Mouse (Mus musculus): ENCODE results near the gene Rab22a.
"Not testable (repeated sequence)": the region's sequence is repeated elsewhere in the genome, so short reads cannot be mapped to it uniquely, and the experiment has no call there.

Rab22a gene

DNA sequence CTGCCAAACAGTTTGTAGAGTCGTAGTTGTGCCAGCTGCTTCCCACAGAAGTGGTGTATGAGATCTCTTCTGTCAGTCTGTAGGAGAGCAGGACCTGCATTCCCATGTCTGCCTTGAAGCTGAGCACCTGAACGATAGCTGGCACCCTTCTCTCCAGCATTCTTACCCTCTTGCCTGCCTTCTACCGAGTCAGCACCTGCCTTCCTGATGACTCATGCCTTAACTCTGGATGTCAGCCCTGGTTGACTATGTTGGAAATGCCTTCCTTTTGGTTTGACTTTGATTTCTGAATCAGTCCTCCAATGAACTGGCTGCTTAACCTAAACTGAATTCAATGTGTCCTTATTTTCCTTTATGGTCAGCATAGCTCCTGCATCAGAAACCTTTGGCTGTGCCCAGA is 39.3 kb downstream of the Rab22a start:
- no peak for TF ChIP-seq GATA4 (IDR thresholded peaks at IDR 0.05; ENCODE audit: insufficient replicate concordance, low read length)

DNA sequence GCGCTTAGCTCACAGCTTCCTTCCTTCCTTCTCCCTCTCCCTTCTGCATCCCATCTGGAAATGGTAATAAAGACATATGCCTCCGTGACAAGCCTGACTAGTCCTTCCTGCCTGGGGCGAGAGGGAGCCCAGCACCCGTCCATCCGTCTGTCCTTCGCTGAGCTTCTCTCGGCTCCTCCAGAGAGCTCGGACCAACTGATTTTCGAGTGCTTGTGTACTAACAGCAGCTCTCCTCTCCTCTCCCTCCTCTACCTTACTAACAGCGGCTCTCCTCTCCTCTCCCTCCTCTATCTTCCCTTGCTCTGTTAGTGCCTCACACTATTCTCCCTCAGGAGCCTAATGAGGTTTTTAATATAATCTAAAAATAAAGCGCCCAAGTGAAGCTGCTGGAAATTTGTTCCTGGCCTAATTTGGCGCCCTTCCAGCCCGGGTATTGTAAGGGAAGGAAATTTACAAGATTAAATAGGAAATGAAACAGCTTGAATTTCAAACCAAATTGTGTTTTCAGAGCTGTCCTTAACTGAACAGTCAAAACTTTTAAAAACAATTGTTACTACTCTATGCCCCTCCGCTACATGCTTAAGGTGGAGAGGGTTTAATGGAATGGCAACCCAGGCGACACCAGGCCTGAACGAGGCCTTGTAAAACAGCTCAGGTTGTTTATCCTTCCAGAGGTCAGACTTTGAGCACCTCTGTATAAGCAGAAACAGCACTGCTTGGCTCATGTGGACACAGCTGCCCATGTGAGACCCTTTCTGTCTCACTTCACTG is 42.7 kb downstream of the Rab22a start:
- no peak for TF ChIP-seq GATA4 (IDR thresholded peaks at IDR 0.05; ENCODE audit: insufficient replicate concordance, low read length)

DNA sequence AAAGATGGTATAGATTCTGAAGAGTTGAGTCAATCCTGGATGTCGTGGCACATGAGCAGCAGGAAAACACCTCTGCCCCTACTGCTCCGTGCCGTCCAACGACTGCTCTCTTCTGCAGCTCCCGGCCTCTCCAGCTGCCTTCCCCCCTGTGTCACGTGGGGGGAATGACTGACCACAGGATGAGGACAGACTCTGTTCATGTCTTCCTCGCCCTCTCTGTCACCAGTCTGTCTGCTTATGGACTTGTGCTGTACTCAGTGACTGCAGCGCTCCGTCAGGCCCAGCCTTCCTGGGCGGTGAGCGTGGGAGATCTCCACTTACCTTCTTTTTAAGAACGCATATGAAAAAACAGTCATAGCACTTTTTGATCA is 43.3 kb downstream of the Rab22a start:
- no peak for TF ChIP-seq GATA4 (IDR thresholded peaks at IDR 0.05; ENCODE audit: insufficient replicate concordance, low read length)

DNA sequence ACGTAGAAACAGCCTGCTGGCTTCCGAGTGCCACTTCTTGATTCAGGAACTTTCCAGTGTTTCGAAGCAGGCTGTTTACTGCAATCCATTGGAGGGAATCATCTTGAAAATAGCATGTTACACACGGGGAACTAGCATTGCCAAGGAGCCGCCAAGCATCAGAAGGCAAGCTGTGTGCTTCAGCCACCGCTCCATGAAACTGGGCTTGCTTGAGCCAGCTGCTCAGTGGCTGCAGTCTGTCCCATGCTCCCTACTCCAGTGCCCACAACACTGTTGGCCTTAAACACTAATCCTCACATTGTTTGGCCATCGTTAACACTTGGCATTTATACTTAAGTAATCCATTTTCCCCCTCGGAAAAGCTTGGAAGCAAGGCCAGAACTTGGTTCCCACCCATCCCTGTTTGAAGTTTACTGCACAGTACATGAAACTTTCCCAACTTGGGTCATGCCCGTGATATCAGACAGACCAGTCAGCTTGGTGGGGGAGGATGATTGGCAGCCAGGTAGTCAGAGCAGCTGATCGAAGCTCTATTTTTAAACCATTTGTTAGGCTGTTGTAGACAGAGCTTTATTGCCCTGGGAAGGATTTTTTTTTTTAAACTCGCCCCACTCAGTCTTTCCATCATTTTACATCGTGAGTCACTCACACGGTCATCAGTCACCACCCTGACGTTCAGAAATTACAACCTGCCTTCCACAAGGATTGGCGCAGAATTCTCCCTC is 46.4 kb downstream of the Rab22a start:
- TF ChIP-seq GATA4 (IDR thresholded peaks at IDR 0.05; ENCODE audit: insufficient replicate concordance, low read length), result no peak

DNA sequence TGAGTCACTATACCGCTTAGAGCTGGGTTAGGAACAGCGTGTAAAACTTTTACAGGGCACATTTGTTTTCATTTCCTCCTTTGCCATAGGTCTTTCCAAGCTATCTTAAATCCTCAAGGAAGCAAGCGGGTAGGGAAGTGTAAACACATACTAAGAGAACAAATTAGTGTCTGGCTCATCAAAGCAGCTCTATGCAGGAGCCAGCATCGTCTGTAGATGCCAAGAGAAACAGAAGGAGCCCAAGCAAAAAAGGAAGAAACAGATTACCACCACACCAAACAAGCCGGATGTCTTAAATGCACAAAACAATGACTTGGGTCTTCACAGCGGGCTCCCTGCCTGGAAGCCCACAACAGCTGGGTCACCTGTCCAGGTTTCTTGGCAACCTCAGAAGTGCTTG is 50.6 kb downstream of the Rab22a start:
- TF ChIP-seq GATA4 (IDR thresholded peaks at IDR 0.05; ENCODE audit: insufficient replicate concordance, low read length), result no peak

DNA sequence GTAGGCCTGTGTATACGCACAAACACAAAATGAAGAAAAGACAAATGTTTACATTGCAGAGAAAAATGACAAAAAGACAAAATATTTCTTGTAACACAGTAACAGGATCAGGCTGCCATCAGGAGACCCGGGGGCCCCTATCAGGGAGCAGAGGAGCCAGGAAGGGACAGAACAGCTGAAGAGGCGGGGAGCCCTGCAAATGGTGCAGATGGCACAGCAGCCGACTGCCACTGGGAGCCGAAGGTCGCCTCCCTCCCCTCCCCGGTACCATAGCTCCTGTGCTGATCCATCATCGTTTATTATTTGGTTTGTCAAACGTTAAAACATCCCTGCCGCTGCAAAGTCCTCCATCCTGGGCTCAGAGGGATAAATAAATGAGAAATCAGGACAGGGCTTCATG is 53.1 kb downstream of the Rab22a start:
- no peak for TF ChIP-seq GATA4 (IDR thresholded peaks at IDR 0.05; ENCODE audit: insufficient replicate concordance, low read length)

DNA sequence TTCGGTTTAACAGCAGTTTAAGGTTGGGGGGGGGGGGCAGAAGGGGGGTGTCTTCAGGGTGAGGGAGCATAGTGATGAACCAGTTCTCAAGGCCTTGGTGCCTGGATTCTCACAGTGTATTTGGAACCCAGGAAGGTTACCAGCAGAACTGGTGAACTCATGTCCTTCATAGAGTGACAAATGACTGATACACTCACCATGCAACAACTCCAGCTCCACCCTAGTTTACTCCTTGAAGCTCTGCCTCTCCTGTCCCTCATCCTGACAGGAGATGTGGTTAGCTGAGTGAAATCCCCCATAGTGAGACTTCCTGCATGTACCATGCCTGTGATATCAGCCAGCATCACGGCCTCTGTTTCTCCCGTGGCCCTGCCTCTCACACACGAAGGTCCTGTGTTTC is 53.7 kb downstream of the Rab22a start:
- TF ChIP-seq GATA4 (IDR thresholded peaks at IDR 0.05; ENCODE audit: insufficient replicate concordance, low read length), result no peak

DNA sequence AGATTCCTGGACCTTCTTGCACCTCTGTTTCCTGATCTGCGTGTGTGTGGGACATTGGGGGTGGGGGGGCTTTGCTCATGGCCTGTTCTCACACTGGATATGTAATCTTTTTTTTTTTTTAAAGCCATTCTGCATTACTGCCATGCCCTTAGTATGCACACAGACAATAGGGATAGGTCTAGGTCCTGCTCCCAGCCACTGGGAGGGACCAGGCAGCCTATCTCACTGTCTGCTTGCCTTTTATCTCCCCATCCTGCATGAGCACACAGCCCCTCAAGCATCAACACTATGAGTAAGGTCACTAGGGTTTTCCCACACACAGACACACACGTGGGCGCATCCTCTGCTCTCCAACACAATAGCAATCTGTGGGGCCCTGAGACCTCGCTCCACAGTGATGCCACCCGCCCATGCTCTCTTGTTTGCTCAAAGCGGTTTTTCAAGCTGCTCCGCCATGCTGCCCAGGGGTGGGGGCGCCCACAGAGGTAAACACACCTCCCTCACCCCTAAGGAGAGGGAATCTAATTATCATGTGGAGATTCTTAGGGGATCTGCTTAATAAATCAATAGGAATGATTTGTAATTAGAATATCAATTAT is 55.2 kb downstream of the Rab22a start:
- TF ChIP-seq GATA4 (IDR thresholded peaks at IDR 0.05; ENCODE audit: insufficient replicate concordance, low read length), result no peak

DNA sequence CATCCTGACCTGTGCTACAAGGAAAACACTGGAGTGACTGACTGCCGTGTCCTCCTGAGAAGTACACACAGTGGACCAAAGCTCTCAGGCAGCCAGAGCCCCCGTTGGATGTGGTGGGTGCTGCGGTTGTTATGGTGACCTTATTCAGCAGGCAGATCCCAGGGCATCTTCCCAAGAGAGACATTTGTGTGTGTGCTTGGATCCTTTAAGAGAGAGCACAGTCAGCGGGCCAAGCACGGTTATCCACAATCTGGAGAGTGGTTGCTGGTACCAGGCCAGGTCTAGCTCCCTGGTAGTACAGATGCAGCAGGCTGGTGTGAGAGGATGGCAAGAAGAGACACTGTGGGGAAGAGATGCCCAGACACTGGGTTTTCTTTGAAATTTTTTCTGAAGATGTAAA is 57.4 kb downstream of the Rab22a start:
- no peak for TF ChIP-seq GATA4 (IDR thresholded peaks at IDR 0.05; ENCODE audit: insufficient replicate concordance, low read length)

DNA sequence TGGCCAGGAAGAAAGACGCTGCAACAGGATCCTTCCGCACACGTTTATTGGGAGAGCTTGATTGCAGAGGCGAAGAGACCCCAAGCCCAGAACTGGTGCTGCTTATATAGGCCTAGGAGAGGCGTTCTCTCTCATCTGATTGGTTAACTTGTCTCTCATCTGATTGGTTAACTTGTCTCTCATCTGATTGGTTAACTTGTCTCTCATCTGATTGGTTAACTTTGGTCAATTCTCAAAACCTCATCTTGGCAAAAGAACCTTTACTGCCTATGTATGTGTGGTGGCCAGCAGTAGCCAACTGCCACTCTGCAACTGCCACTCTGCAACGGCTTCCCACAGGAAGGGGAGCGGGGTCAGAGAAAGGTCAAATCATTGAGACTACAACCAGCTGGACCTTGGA is 59.6 kb downstream of the Rab22a start, which contains the start of gene 1700010B08Rik:
Gene 1700010B08Rik, plus strand, starts transcription at position 301 of the 400 bp plus-strand sequence.
- TF ChIP-seq GATA4 (IDR thresholded peaks at IDR 0.05; ENCODE audit: insufficient replicate concordance, low read length), result not testable (repeated sequence)

DNA sequence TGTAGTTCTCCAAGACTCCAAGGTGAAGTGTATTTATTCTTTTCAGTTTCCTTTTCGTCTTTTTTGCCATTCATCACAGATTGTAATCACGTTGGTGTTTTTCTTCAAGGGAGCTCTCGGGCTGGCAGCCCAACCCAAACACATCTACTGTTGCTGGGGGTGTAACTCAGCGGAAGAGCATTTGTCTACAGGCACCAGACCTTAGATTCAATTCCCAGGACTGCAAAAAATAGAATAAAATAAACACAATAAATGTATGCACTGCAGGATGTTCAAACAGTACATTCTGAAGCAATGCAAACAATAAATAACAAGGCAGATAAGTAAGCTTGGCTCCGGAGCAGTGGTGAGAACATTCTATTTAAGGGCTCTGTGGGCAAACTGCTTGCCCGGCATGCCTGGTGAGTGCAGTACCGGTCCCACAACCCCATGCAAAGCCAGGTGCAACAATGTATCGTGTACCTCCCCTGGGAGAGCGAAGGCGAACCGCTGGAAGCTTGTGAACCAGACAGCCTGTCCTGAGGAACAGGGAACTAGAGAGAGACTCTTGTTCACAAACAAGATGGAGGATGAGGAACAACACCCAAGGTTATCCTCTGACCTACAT is 62.8 kb downstream of the Rab22a start:
- no peak for TF ChIP-seq GATA4 (IDR thresholded peaks at IDR 0.05; ENCODE audit: insufficient replicate concordance, low read length)

DNA sequence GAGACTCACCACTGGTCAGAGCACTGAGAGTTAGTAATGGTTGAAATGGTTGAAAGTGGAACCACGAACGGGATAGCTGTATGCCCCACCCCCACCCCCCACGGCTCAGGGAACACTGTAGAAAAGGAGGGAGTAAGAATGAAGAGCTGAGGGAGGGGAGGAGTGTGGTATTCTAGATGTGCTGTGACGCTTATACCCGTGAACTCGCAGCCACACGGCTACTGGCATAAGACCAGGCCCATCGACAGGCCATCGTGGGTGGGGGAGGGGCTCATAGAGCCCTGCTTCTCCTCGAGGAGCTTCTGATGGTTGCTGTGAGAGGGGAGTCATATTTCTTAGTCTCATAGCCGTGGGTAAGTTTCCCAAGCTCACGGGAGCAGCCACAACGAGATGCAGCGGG is 64.8 kb downstream of the Rab22a start:
- TF ChIP-seq GATA4 (IDR thresholded peaks at IDR 0.05; ENCODE audit: insufficient replicate concordance, low read length), result no peak

DNA sequence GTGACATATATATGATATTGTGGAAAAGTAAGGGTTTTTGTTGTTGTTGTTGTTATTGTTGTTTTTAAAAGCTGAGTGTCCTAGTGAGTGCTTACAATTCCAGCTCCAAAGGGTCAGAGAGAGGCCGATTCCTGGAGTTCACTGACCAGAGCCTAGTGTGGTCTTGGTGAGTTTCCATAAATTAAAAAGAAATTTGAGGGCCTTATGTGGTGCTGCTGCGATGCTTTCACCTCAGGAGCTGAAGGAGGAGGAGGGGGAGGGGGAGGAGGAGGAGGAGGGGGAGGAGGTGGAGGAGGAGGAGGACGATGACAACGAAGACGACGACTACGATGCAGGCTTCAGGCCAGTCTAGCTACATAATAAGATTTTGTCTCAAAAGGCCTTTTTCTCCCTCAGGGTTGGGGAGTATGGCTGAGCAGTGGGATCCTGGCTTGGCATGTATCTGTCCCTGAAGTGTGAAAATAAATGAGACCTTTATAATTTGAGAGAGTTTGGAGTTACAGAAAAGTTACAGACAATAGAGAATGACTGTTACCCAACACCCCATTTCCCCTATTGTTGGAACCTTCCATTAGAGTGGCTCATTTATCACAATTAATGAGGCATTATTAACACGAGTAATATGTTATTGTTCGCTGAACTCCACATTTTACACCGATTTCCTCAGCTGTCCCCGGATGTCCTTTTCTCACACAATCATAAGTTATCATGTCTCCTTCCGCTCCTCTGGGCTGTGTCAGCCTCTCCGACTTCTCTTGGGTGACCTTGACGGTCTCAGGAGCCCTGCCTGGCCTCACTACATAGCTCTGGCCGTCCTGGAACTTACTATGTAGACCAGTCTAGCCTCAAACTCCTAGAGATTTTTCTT is 65.6 kb downstream of the Rab22a start:
- peak; percentile 92 for TF ChIP-seq GATA4 (IDR thresholded peaks at IDR 0.05; ENCODE audit: insufficient replicate concordance, low read length)

DNA sequence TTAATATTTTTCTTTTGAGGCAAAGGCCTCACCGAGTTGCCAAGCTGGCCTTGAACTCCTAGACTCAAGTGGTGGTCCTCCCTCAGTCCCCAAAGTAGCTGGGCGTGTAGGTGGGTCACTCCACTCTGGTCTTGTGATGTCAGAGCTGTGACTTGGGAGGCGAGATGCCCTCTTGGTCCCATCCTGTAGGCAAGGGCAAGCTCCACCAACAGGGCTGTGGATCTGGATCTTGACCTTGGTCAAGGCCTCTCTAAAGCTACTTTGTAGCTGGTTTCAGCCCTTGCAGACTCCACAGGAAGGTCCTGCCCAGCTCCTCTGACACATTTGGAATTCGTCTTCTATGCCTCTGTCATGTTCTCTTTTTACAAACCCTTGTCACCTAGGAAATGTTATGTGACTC is 66.3 kb downstream of the Rab22a start:
- TF ChIP-seq GATA4 (IDR thresholded peaks at IDR 0.05; ENCODE audit: insufficient replicate concordance, low read length), result no peak

DNA sequence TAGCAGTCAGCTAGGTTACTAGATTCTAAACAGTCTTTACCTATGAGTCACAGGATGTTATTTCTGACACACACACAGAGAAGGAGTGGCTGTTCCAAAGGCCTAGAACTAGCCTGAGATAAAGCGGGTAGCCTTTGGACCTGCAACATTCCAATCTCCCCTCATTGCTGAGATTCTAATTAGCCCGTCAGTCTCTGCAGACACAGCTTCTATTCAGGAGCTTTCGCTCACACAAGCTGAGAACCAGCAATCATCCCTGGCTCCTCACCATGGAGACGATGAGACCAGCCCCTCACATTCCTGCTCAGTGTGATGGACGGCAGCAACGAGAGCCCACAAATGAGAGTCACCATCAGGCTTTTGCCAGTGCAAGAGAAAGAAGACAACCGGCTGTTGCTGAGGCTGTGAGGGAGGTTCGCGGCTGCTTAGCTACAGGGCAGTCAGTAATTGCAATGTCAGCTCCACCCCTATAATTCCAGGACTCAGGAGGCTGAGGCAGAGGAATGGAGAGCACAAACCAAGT is 70.9 kb downstream of the Rab22a start:
- no peak for TF ChIP-seq GATA4 (IDR thresholded peaks at IDR 0.05; ENCODE audit: insufficient replicate concordance, low read length)

All from liver, adult (tissue).